Mouse (Mus musculus) CH12.LX (cell line): ENCODE data around the gene Gm20388.

Experiments
- ETS1 ChIP-seq: conservative IDR thresholded peaks from 2 replicates; pipeline ENCODE4 v1.6.1; 2012; ENCODE audit warnings: low read depth, mild to moderate bottlenecking, inconsistent platforms, low read length, improper control_type of control experiment, moderate library complexity
- KAT2A ChIP-seq: IDR thresholded peaks from 2 replicates; pipeline ENCODE4 v1.6.1; 2012; ENCODE audit warnings: low read length, improper control_type of control experiment, inconsistent platforms; ENCODE audit not compliant: insufficient replicate concordance
- MAX ChIP-seq: IDR thresholded peaks from 2 replicates; pipeline ENCODE4 v1.6.1; 2011; ENCODE audit warnings: low read length, improper control_type of control experiment
- SMC3 ChIP-seq: IDR thresholded peaks from 2 replicates; pipeline ENCODE4 v1.6.1; 2011; ENCODE audit warnings: low read depth, low read length, improper control_type of control experiment

DNA sequence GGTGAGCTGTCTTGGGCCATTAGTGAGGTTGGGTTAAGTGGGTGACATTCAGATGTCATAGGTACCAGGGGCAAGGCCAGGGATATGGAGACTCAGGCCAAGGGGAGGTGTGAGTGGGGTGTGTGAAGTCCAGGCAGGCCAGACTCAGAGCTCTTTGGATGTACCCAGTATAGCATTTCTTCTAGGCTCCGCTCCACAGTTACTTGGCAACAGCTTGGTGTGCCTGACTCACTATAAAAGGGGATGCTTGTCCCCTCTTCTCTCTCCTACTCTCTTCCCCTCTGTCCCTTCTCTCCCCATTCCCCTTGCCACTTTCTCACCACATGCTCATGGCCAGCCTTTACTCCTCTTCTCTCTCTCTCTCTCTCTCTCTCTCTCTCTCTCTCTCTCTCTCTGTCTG lies 2837.2 kb downstream of the Gm20388 start:
- no peak for TF ChIP-seq SMC3
- TF ChIP-seq KAT2A: no peak
- TF ChIP-seq ETS1: no peak
- TF ChIP-seq MAX: no peak
